Mouse (Mus musculus) sigmoid colon, adult 10 weeks (tissue): ENCODE results near the gene Psap. TPM values are rescaled to one million over a fixed set of nuclear protein-coding genes. Genes with fewer than 3 reads are reported as not detected.

Experiments used
- polyA plus RNA-seq: library from polyadenylated mRNA; stranded (reverse); fragments of 350-450 nt; fragmentation: Illumina TruSeq; extraction: RNeasy Lipid Tissue Mini Kit (QIAGEN cat#74804); gene quantifications from one replicate; pipeline ENCODE4 v1.2.3, GENCODE M21; 2014; ENCODE audit warnings: low read depth, low replicate concordance

Gene Psap
- 71.8 TPM for polyA plus RNA-seq

GRCm38 (mm10) chr10:60277207-60278005, at the start of gene Psap:
Gene Psap (plus strand): TSS chr10:60277627.

GRCm38 (mm10) chr10:60346701-60347405, 69.4 kb downstream of the Psap start, which contains the start of gene Vsir:
Gene Vsir (plus strand): TSS chr10:60346851.

Other genes starting within 250 kb of the Psap start
- gene Spock2, start 171.4 kb upstream of the Psap start, polyA plus RNA-seq, result 3.2 TPM
- 1.8 TPM for gene Chst3, start 58.4 kb upstream of the Psap start, polyA plus RNA-seq
- 3.2 TPM for gene Vsir, start 69.2 kb downstream of the Psap start, polyA plus RNA-seq
- gene Gm17455, start 122.1 kb downstream of the Psap start, polyA plus RNA-seq, result not detected